Mouse (Mus musculus) thymus, postnatal 14 days (tissue): ENCODE data around the gene Thbs2.
A peak's percentile ranks its signal among the peaks of the same experiment; 100 is the strongest.

ENCODE experiments used
- DNase-seq: peaks from one replicate; pipeline ENCODE4 v3.0.0; 2021

Thbs2 gene

DNA sequence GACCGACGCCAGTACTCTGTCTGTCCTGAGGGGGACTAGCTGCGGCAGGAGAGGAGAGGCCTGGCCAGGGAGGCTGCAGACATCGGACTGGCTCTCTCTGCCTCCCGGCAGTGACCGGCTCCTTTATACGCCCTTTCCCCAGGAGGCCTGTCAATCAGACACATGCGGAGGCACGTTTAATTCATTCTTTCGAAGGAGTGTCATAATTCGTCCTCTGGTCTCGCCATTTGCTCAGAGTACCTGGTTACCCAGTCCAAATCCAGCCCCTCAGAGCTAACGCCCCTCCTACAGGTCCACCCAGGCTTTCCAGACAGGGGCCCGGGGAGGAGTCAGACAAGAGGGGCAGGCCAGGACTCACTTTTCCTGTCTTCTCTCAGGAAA, at the start of gene Thbs2:
Gene Thbs2 (minus strand): TSS at position 242 of the 381 bp plus-strand sequence.
- no peak for DNase-seq

DNA sequence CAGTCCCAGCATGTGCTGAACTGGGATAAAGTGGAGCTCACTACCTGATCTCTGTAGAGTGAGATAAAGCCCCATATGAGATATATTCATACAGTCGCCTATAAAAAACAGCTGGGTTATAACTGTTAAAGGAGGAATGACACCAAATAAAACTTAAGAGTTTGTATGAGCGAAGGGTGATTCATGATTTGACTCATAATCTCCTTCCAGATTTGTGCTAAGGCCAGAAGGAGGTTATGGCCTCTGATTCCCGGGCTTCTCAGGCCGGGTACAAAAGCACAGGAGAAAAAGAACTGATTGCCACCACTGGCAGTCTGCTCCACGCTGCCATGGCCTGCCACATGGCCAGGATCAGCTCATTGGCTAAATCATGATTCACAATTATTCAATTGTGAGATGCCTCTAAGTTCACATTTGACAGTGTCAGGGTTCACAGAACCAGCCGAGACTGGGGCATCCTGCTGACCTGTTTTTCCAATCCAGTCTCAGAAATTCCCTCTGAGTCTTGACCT, 41.5 kb upstream of the Thbs2 start:
- DNase-seq, result no peak

DNA sequence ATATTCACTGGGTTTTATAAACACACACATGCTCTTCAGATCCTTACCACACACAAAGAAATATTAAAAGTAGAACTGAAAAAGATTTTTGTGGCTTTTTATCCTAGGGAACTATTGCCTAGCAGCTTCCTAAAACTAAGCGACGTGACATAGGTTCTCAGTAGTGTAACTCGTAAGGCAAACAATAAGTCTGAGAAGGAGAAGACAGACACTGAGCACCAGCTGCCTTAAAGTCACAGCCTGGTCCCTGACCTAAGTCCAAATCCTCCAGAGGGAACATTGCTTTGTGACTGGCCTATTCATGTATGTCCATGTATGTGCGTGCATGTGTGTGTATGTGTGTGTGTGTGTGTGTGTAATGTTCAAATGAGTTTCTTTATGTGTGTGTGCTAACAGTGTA, 40.3 kb upstream of the Thbs2 start:
- DNase-seq, result no peak

DNA sequence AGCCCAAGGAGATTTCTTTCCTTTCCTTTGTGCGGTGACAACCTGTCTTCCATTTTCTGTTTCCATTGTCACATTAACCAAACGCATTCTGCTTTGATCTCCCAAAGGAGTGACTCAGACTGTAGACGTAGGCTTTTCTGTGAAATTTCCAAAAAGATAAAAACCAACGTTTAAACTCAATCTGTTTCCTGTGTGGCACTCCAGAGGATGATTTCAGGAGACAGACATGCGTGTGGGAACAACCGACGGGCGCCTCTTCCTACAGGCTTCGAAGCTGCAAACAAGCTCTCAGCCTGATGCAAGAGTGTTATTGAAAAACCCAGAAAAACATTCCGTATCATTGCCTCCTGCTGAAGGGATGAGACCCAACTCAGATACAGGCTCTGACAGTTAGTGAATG, 39.9 kb upstream of the Thbs2 start:
- no peak for DNase-seq

DNA sequence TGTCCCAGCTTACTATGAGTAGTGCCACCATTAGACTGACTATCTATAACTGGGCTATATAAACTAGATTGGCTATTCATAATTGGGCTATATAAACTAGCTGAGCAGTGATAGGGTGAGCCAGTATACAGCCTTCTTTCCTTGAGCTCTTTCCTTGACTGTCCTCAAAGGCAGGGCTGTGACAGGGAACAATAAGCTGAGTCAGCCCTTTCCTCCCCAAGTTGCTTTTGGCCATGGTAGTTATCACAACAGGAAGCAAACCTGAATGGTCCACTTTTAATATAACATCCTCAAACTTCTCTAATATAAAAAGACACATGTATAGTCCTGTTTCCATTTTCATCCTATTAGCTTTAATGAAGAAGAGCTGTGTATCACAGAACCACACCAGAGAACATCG, 39.0 kb upstream of the Thbs2 start:
- DNase-seq, result no peak

DNA sequence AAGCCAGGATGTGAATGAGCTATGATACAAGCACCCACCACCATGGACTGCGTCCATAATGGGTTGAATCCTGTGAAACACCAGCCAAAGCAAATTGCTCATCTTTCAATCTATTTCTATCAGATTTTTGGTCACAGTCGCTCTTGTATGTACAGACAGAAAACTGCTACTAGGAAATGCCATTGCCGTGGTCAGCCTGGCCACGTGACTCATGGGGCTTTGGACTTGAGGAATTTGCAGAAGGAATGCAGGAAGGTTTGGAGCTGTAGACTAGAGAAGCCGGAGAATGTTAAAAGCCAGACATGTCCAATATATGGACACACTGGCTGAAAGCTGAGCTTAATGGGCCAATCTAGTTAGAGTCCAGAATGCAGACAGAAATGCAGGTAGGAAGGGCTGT, 36.6 kb upstream of the Thbs2 start:
- DNase-seq, result no peak

DNA sequence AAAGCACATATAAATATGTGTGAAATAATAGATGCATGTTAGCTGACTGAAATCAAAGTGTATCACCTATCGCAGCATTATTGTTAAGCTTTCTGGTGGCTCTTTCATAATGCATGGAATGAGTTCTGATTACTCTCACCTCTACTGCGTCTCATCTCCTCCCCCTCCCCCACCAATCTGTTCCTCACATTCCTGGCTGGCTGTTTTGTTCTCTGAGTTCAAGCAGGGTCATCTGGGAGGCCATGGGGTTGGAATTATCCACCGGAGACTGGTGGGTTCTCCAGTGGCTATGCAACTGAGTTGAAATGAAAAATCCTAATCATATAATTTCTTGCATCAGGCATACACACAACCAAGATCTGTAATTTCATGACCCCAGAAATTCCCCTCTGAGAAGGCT, 33.4 kb upstream of the Thbs2 start:
- no peak for DNase-seq

DNA sequence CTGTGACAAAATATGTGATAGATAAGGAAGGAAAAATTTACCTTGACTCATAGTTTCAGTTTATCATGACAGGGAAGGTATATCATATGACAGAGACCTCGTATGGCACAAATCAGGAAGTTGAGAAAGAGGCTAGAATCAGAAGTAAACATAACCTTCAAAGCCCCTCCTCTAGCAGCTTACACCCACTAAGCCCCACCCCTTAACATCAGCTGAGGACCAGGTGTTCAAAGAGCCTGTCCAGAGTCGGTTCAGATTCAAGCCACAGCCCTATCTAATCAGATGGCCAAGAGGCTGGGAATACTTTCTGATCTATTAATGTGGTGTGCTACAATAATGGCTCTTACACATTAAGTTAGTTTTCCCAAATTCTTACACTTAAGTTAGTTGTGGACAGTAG, 30.8 kb upstream of the Thbs2 start:
- no peak for DNase-seq

DNA sequence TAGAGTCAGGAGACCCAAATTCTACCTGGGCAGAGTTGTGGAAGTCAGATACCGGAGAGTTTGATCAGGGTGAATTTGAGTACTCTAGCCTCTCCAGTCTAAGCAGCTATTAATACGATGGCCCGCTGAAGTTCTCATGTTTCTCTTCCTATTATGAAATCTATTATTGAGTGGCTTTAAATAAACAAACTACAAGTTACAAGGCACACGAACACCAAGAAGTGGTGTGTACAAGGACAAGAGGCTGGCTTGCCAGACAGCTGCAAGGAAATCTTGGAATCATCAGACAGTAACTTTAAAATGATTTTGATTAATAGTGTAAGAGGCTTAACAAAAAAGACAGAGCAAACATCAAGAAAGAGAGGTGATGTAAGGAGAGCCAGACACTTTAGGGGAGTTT, 27.3 kb upstream of the Thbs2 start:
- no peak for DNase-seq

DNA sequence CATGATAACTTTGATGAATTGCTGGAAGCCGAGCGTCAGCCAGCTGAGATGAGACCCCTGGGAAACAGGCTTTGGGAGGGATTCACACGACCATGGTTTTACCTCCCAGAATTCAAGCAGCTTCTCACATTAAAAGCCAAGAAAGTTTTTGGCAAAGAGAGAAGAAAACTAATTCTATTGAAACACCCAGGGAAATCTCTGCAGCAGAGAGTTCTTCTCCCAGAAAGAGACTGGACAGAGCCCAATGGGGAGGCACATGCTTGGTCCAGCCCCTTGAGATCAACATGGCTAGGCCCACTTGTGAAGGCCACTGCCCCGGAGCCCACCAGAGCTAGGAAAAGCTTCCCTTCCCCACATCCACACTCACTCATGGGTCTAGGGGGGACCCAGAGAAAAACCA, 26.9 kb upstream of the Thbs2 start:
- no peak for DNase-seq

DNA sequence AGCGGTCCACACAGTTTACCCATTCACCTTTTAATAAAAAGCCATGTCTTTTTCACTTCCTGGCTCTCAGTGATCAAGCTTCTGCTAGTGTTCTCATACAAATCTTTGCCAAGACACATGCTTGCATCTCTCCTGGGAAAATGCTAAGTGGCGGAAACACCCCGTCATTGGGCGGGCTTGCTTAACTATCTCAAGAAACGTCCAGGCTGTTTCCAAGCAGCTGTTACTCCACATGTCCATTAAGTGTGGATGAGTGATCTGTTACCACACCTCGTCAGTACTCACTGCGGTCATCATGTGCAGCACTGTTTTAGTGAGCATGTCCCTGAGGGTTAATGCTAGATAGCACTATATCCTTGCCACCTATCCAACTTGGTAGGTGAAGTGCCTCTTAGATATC, 26.2 kb upstream of the Thbs2 start:
- no peak for DNase-seq

DNA sequence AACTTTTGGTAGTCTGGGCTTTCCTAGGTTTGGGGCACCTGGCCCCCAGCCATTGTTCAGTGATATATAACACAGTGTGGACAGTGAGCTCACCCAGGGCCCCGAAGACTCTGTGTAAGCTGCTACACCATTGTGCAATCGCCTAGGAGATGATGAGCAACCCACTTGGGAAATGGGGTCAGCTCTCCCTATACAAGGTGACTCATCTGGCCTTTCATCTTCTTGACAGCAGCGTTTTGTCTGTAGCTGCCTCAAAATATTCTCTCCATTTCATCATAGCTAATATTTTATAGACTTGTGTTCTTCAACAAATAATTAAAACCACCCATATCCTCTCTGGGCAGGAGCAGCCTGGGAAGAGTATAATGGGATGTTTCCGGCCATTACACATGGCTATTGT, 24.8 kb upstream of the Thbs2 start:
- no peak for DNase-seq

DNA sequence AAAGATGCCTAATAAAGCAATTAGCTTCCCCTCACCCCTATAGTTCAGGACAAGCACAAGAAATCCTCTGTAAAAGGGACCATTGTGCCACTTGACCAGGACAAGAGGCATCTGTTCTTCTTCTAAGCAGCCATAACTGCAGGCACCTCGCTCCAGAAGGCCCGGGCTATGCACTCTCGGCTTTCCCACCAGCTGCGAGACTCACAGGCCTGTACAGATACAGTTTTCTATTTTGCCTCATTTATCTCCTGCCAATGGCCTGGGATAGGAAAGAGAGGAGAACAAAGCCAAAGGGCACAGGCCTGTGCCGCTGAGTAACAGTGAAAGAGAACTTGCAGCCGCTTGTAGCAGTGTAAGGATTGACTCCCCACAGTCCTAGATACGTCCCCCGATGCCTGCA, 20.7 kb upstream of the Thbs2 start:
- DNase-seq, result no peak

DNA sequence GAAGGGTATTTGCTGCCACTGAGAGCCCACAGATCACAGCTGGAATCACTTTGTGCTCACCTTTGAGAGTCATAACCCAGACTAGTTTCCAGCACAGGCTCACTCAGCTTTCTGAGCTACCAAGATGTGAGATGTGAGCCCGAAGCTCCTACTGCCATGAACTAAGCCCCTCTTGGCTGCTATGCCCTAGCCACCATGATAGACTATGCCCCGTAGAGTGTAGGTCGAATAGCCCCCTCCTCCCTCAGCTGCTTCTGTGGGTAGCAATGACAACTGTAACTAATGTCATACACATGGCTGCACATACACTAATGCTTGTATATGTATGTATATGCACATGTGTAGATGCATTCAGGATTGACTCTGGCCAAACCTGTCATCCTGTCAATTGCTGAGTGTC, 20.3 kb upstream of the Thbs2 start:
- no peak for DNase-seq

DNA sequence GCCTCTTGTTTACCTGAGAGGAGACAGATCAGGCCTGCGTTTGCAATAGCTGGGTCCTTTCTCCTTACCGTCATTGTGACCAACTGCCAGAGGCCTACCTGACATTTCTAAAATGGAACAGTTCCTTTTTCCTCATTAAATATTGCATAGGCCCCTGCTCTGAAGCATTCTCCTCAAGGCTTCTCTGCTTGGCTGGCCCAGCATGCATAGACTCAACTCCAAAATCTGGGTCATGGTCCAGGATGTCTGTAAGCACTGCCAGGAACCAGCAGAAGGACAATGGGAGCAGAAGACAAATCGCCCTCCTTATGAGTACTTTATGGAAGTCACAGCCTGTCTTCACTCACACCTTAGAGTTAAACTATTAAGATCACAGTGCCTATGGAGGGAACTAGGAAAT, 17.7 kb upstream of the Thbs2 start:
- no peak for DNase-seq

DNA sequence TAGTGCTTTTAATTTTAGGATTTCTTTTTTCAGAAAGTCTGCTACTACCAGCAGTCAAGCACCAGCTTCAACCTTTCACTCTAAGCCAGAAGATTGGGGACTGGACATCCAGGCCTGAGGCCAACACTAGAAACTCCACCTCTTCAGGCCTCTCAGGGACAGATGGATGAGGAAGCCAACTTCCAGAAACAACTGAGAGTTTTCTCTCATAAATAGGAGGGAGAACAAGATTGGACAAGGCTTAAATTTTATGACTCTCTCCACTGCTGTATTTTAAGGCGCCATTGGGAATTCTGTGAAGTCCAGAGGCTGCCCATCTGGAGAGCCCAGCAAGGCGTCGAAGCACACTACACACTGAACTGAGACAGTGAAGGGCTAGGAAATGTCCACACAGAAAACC, 17.0 kb upstream of the Thbs2 start:
- no peak for DNase-seq

DNA sequence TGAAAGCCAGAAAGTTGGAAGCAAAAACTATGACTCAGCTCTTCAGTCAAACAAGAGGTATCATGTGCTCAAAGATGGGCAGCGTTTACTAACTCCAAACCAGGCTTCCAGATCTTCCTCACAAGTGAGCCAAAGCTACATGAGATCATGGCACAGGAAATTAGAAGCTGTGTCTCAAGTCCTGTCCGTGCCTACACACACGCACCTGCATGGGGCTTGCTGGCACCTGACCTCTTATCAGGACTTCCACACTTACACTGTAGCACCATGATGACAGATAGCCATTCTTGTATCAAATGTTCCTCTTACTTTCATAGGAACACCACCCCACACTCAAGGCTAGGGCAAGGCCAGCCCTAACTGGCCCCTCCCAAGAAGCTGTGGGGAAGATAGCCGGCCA, 12.0 kb upstream of the Thbs2 start:
- DNase-seq, result no peak

DNA sequence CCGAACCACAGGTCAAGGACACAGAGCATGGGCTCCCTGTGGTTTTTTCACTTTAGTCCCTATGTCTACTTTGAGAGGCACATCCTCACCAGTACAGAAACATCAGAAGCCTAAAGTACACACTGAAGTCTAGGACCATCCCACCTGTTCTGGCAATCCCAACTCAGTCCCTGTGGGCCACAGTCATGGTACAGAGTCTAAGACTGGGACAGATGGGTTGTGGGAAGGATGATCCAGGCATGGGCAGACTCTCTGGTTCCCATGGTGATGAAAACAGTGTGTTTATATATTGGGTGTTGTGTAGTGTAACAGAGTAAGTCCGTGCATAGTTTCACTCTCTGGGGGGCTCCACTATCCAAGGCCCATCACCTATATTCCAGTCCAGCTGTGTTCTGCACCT, 11.4 kb upstream of the Thbs2 start:
- DNase-seq, result no peak

DNA sequence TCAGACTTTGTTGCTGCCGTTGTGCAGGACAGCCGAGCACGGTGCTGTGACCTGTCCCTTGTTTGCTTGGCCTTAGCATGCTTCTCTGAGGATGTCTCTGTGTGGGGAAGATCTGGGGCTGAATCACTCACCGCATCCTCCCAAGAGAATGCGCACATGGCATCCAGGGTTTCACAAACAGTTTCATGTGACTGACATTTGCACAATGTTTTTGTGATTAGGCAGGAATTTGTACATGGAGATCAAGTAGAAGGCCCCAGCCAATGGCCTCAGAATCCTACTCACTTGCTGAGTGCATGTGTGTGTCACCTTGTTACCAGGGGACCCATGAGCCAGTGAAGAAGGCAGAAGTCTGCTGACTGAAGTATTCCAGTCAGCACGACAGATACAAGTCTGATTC, 9.7 kb upstream of the Thbs2 start:
- no peak for DNase-seq

DNA sequence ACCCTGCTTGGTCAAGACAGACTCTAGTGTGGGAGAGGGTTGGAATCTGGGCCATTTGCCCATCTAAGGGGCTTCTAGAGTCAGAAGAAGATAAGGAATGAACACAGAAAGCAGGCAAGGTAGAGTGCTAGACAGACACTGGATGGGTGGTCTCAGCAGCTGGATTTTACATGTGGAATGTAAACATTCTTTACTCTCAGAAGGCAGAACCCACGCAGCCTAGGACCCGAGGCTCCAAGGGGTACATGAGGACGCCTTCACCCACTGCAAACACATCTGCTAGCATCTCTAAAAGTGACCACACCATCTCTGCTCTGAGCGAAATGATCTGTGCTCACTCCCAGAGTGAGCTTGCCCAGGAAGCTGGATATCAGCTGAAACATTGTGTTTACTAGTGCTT, 9.2 kb upstream of the Thbs2 start:
- DNase-seq, result no peak

DNA sequence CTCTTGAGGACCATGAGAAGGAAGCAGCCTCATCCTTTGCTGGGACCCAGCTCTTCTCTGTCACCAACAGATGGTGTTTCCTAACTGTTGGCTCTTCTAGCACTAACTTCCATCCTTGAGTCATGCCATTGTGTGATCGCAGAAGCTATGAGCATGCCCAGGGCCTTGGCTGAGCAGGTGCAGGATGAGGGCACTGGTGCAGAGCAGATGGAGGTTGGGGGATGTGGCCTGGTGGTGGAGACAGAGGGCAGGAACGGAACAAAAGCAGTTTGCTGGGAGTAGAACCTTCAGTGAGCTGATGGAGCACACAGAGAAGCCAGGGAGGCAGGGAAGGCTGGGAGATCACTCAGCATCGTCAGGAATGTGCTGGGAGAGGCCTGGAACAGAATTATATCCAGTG, 8.7 kb upstream of the Thbs2 start:
- peak; percentile 48 for DNase-seq

DNA sequence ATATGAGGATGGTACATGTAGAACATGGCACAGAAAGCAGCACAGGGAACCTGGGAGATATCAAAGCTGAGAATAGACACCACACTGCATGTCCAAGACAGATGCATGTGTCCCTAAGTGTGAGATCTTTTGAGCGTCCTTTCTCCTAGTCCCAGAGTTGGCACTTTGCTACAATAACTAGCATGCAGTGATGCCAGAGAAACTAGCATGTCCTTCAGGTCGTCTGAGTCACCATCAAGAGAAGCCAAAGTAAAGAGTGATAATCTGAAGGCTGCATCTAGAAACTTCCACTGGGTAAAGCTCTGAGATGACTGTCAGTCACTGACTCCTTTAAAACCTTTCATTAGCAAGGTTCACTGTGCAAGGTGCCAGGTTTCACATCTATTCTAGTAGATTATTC, 7.9 kb upstream of the Thbs2 start:
- DNase-seq, result no peak

DNA sequence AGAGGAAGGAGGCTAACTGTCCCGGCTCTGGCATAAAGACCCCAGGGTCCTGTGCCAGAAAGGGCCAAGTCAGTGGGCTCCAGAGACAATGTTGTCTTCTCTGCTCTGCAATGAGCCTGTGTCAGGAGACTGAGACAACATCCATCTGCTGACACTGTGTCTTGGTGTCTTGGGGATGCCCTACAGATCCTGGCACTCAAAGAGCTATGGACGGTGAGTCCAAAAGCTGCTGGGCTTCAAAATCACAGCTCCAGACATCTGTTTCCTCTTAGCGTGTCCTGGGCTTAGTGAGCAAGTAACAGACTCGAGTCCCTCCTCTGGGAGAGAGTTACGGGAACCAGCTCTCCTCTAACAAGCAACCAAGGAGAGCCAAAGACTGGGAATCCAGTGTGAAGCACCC, 6.2 kb upstream of the Thbs2 start:
- no peak for DNase-seq

DNA sequence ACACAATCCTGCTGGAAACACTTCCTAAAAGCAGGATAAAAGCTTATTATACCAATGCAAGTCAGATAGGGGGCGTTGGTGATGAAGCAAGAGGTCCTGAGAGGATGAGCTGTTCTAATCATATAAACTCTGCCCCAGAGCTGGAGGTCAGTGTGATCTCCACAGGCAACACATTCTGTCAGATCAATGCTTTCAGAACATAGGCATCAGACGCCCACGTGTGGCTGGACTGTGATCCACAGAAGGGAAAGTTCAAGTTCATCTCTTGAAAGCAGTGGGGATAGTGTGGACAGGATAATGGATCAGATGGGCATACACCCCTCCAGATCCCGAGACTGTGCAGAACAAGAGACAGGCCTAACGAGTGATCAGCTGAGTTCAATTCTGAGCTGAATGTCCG, 4.2 kb upstream of the Thbs2 start:
- DNase-seq, result no peak

DNA sequence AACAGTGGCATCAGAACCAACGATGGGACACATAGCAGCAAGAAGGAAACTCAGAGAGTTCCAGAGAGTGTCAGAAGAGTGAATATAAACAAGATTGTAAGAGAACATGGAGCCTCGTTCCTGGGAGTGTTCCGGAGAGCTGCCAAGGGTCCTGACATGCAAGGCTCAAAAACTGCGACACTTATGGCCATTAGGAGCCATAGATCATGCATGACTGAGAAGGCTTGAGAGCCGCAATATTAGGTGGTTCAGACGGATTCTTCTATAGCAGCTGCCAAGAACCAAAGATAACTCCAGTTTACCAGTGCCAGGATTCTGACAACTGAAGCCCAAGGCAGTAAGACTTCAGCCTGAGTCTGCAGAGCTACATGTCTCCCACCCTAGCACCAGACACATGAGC, 3.1 kb upstream of the Thbs2 start:
- no peak for DNase-seq

DNA sequence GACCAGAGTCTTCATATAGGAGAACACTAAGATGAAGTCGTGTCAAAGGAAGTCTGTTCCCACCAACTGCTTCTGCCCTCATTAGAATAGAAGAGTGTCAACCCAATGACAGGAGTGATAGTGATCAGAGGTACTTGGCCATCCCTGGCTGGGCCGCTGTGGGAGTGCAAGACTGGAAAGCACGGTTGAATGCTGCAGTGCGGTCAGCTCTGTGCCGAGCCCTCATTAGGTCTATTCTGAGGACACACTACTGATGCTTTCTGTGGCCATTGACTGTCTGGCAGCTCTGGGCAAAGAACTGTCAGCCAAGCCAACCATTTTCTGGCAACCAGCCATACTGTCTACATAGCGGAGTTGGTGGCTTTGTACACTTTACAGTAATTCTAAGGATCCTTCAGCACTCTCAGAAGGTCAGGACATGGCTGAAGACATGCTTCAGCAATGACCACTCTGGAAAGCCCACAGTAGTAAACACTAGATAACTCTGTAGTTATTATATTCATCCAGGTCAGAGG, 2.3 kb upstream of the Thbs2 start:
- no peak for DNase-seq
